ENCODE assay signal across 15 mouse cellular contexts in the genomic region with DNA sequence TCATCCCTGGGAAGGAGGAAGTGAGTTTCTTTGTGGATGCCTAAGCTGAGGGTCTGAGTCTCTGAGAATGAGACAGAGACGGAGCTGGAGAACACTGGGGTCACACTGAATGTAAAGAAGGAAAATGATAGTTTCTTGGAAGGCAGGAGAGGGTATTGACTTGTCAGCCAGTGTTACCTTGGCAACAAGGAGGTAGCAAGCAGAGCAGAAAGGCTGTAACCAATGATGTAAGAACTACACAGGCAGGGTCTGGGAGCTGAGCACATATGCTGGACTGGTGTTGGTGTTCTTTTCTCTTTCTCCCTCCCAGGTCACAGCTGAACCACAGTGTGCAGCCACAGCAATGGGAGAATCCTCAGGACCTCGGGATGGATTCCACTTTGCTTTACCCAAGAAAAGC.
DNase-seq lines count a peak whose midpoint lies in the region; ATAC-seq and TF ChIP-seq lines count a peak whose summit lies in the region.
"Had no signal": no experiment of that assay in that cellular context is flagged by ENCODE, and none has a peak within 500 bp of the region (broad histone marks: within the 10 kb centered on the region; RNA-seq: fewer than 3 reads in every experiment).

No protein-coding gene starts in this region.

- H3K9me3 ChIP-seq in forebrain, embryonic 13.5 days (replicated peaks): no peaks in the 10 kb centered on the region; the same call in 1 of the 2 replicates
- no peaks in the 10 kb centered on the region for H3K9me3 ChIP-seq in hindbrain, postnatal 0 days (ENCODE audit: low read length)
- no peaks in the 10 kb centered on the region for H3K9me3 ChIP-seq in neural tube, embryonic 14.5 days (ENCODE audit: control insufficient read depth, low read length)
- no peaks in the 10 kb centered on the region for H3K9me3 ChIP-seq in kidney, embryonic 16.5 days (ENCODE audit: low read length)
- H3K9me3 ChIP-seq: kidney, embryonic 15.5 days; liver, embryonic 13.5 days had no signal

- no peaks in the 10 kb centered on the region for H3K27me3 ChIP-seq in forebrain, embryonic 13.5 days
- no peaks in the 10 kb centered on the region for H3K27me3 ChIP-seq in hindbrain, postnatal 0 days (ENCODE audit: insufficient read depth, low read length)
- H3K27me3 ChIP-seq in neural tube, embryonic 14.5 days (ENCODE audit: control insufficient read depth, insufficient read depth, low read length): no peaks in the 10 kb centered on the region
- H3K27me3 ChIP-seq in kidney, embryonic 16.5 days (ENCODE audit: insufficient read depth, low read length): no peaks in the 10 kb centered on the region
- H3K27me3 ChIP-seq: kidney, embryonic 15.5 days; liver, embryonic 13.5 days had no signal

- H3K9ac ChIP-seq in forebrain, embryonic 13.5 days: peak overlapping the region; percentile 31; the same call in 1 of the 2 replicates
- no peak overlapping the region for H3K9ac ChIP-seq in hindbrain, postnatal 0 days (replicated peaks; ENCODE audit: low read length)
- H3K9ac ChIP-seq in neural tube, embryonic 14.5 days (replicated peaks; ENCODE audit: low read depth, low read length): no peak overlapping the region
- no peak overlapping the region for H3K9ac ChIP-seq in kidney, embryonic 16.5 days (replicated peaks; ENCODE audit: low read length)
- H3K9ac ChIP-seq: kidney, embryonic 15.5 days; liver, embryonic 13.5 days had no signal

- H3K4me2 ChIP-seq in forebrain, embryonic 13.5 days: no peak overlapping the region
- no peak overlapping the region for H3K4me2 ChIP-seq in hindbrain, postnatal 0 days (ENCODE audit: low read depth, low read length)
- H3K4me2 ChIP-seq in neural tube, embryonic 14.5 days (ENCODE audit: low read depth, low read length): no peak overlapping the region
- H3K4me2 ChIP-seq in kidney, embryonic 16.5 days (replicated peaks; ENCODE audit: low read depth, low read length): no peak overlapping the region
- H3K4me2 ChIP-seq: kidney, embryonic 15.5 days; liver, embryonic 13.5 days had no signal

- ATAC-seq in forebrain, embryonic 13.5 days: peak; percentile 87
- peak; percentile 93 for ATAC-seq in hindbrain, postnatal 0 days
- peak; percentile 95 for ATAC-seq in neural tube, embryonic 14.5 days (ENCODE audit: low read depth)
- no peak for ATAC-seq in kidney, embryonic 16.5 days (ENCODE audit: low FRiP score, low TSS enrichment)

- H3K4me3 ChIP-seq in forebrain, embryonic 13.5 days: no peak overlapping the region
- H3K4me3 ChIP-seq in hindbrain, postnatal 0 days (ENCODE audit: low read length): no peak overlapping the region
- no peak overlapping the region for H3K4me3 ChIP-seq in neural tube, embryonic 14.5 days (ENCODE audit: low read depth, low read length)
- no peak overlapping the region for H3K4me3 ChIP-seq in kidney, embryonic 16.5 days (ENCODE audit: low read length)
- H3K4me3 ChIP-seq: kidney, embryonic 15.5 days; liver, embryonic 13.5 days had no signal

- H3K27ac ChIP-seq in forebrain, embryonic 13.5 days: peak overlapping the region; percentile 49
- H3K27ac ChIP-seq in hindbrain, postnatal 0 days: peak overlapping the region; percentile 73
- 0 out of 2 replicates have a peak overlapping the region, but pooled peaks have one; percentile 34 for H3K27ac ChIP-seq in neural tube, embryonic 14.5 days (ENCODE audit: low read depth, low read length)
- H3K27ac ChIP-seq in kidney, embryonic 16.5 days (ENCODE audit: low read length): no peak overlapping the region
- H3K27ac ChIP-seq: kidney, embryonic 15.5 days; liver, embryonic 13.5 days; macrophage had no signal

- H3K4me1 ChIP-seq in forebrain, embryonic 13.5 days: peaks cover 10% of the 10 kb centered on the region
- H3K4me1 ChIP-seq in hindbrain, postnatal 0 days (ENCODE audit: insufficient read depth, low read length): 0 out of 2 replicates have a peak, but pooled peaks cover 11% of the 10 kb centered on the region
- H3K4me1 ChIP-seq in neural tube, embryonic 14.5 days (ENCODE audit: control insufficient read depth, insufficient read depth, low read length): peaks cover 5% of the 10 kb centered on the region; the same call in 1 of the 2 replicates
- peaks cover 12% of the 10 kb centered on the region; the same call in 1 of the 2 replicates for H3K4me1 ChIP-seq in kidney, embryonic 16.5 days (ENCODE audit: insufficient read depth, low read length)

- peak; percentile 9 for DNase-seq in embryo, embryonic 10 days (ENCODE audit: low spot score)
- DNase-seq in embryo, embryonic 9.5 days (ENCODE audit: extremely low spot score): no peak
- peak; percentile 53 for DNase-seq in hindbrain, postnatal 0 days (ENCODE audit: low spot score)
- DNase-seq in cerebellum, adult 11 months: no peak
- no peak for DNase-seq in cerebellum, adult 9-10 months
- DNase-seq: adrenal gland, adult 2 months; gastrocnemius, postnatal 36 days; heart, postnatal 36 days; layer of hippocampus, postnatal 36 days; liver, embryonic 13.5 days had no signal

- TF ChIP-seq CTCF in hindbrain, postnatal 0 days (IDR thresholded peaks at IDR 0.05; ENCODE audit: low read depth): no peak

- H3K36me3 ChIP-seq in forebrain, embryonic 13.5 days (ENCODE audit: poor library complexity, severe bottlenecking): no peaks in the 10 kb centered on the region
- H3K36me3 ChIP-seq in hindbrain, postnatal 0 days (ENCODE audit: insufficient read depth, low read length): no peaks in the 10 kb centered on the region
- H3K36me3 ChIP-seq in neural tube, embryonic 14.5 days (ENCODE audit: control insufficient read depth, insufficient read depth, low read length): no peaks in the 10 kb centered on the region
- no peaks in the 10 kb centered on the region for H3K36me3 ChIP-seq in kidney, embryonic 16.5 days (ENCODE audit: insufficient read depth, low read length)
- H3K36me3 ChIP-seq: kidney, embryonic 15.5 days; liver, embryonic 13.5 days had no signal

- 33% methylated on average over 2 of the region's 2 CpGs for WGBS in forebrain, embryonic 13.5 days
- 28% methylated on average over 2 of the region's 2 CpGs for WGBS in hindbrain, postnatal 0 days
- 38% methylated on average over 2 of the region's 2 CpGs for WGBS in neural tube, embryonic 14.5 days
- WGBS in kidney, embryonic 16.5 days: 62% methylated on average over 2 of the region's 2 CpGs

Comparison
In these comparisons a context has a peak if more than half of its experiments do, and no peak if none do; other contexts are left out.
1. DNase-seq: peak in embryo, embryonic 10 days (single experiment) and hindbrain, postnatal 0 days (single experiment); none in embryo, embryonic 9.5 days (single experiment), cerebellum, adult 11 months (single experiment) and cerebellum, adult 9-10 months (single experiment).